Mouse (Mus musculus) MEL (cell line): ENCODE results near the gene Pcgf2. TPM values are rescaled to one million over a fixed set of nuclear protein-coding genes. Genes with fewer than 3 reads are reported as not detected.

Experiments used
- DNase-seq: peaks from one replicate; pipeline ENCODE4 v3.0.0; 2011; ENCODE audit warnings: low read depth, low spot score
- H3K27ac ChIP-seq: 2 replicates; pipeline ENCODE4 v1.5.1; 2012; ENCODE audit warnings: low read depth, mild to moderate bottlenecking, control low read depth, low read length, moderate library complexity; ENCODE audit not compliant: control insufficient read depth
- H3K27me3 ChIP-seq, 2 experiments: fragments of 150-350 bp in 1 of 2; sonication (generic) in 1 of 2; 2 replicates each; pipeline ENCODE4 v1.6.1; 2012; ENCODE audit warnings: low read length in 2 of 2, mild to moderate bottlenecking in 2 of 2, improper control_type of control experiment in 1 of 2, moderate library complexity in 1 of 2; ENCODE audit not compliant: insufficient read depth in 2 of 2, control insufficient read depth in 1 of 2
- H3K36me3 ChIP-seq, 2 experiments: 2 replicates each; pipeline ENCODE4 v1.6.1; 2012 to 2014; ENCODE audit warnings: low read length in 2 of 2, improper control_type of control experiment in 1 of 2, inconsistent platforms in 1 of 2, mild to moderate bottlenecking in 1 of 2; ENCODE audit not compliant: insufficient read depth in 2 of 2, control insufficient read depth in 1 of 2
- H3K4me1 ChIP-seq, 2 experiments: fragments of 150-350 bp in 1 of 2; sonication (generic) in 1 of 2; 2 replicates each; pipeline ENCODE4 v1.6.1; 2012; ENCODE audit warnings: low read length in 2 of 2, improper control_type of control experiment in 1 of 2, mild to moderate bottlenecking in 1 of 2; ENCODE audit not compliant: insufficient read depth in 2 of 2, control insufficient read depth in 1 of 2
- H3K4me3 ChIP-seq, 2 experiments: fragments of 150-350 bp in 1 of 2; sonication (generic) in 1 of 2; 2 replicates each; pipeline ENCODE4 v1.5.1; 2012; ENCODE audit warnings: low read depth in 2 of 2, low read length in 2 of 2, mild to moderate bottlenecking in 2 of 2, moderate library complexity in 2 of 2, control low read depth in 1 of 2, improper control_type of control experiment in 1 of 2; ENCODE audit not compliant: control insufficient read depth in 1 of 2, insufficient read depth in 1 of 2
- H3K79me2 ChIP-seq: 2 replicates; pipeline ENCODE4 v1.6.1; 2012; ENCODE audit warnings: mild to moderate bottlenecking, low read length, moderate library complexity; ENCODE audit not compliant: control insufficient read depth, poor library complexity, insufficient read depth
- H3K9ac ChIP-seq: 2 replicates; pipeline ENCODE4 v1.6.1; 2012; ENCODE audit warnings: low read depth, mild to moderate bottlenecking, control low read depth, low read length, moderate library complexity; ENCODE audit not compliant: control insufficient read depth, poor library complexity, severe bottlenecking
- H3K9me3 ChIP-seq: fragments of 150-350 bp; sonication (generic); replicated peaks from 2 replicates; pipeline ENCODE4 v1.6.1; 2012; ENCODE audit warnings: mild to moderate bottlenecking, low read length, improper control_type of control experiment, moderate library complexity; ENCODE audit not compliant: insufficient read depth
- BHLHE40 ChIP-seq: IDR thresholded peaks from 2 replicates; pipeline ENCODE4 v1.6.1; 2012; ENCODE audit warnings: low read depth, mild to moderate bottlenecking, inconsistent platforms, low read length, improper control_type of control experiment, borderline replicate concordance
- CTCF ChIP-seq, 3 experiments: IDR thresholded peaks in 2 of 3; conservative IDR thresholded peaks in 1 of 3; 2 replicates each; pipeline ENCODE4 v1.5.1; 2011 to 2012; ENCODE audit warnings: low read length in 3 of 3, low read depth in 2 of 3, mild to moderate bottlenecking in 2 of 3, improper control_type of control experiment in 1 of 3, inconsistent platforms in 1 of 3, mixed read lengths in 1 of 3, moderate library complexity in 1 of 3; ENCODE audit not compliant: control insufficient read depth in 1 of 3, insufficient read depth in 1 of 3, poor library complexity in 1 of 3, severe bottlenecking in 1 of 3
- EP300 ChIP-seq, 2 experiments: IDR thresholded peaks; 2 replicates each; pipeline ENCODE4 v1.6.1; 2011; ENCODE audit warnings: improper control_type of control experiment in 2 of 2, low read length in 2 of 2, low read depth in 1 of 2, mild to moderate bottlenecking in 1 of 2
- ETS1 ChIP-seq: IDR thresholded peaks from 2 replicates; pipeline ENCODE4 v1.6.1; 2012; ENCODE audit warnings: low read depth, mild to moderate bottlenecking, inconsistent platforms, low read length, improper control_type of control experiment, moderate library complexity
- JUND ChIP-seq: IDR thresholded peaks from 2 replicates; pipeline ENCODE4 v1.6.1; 2011; ENCODE audit warnings: low read depth, mild to moderate bottlenecking, improper control_type of control experiment, low read length
- MAFK ChIP-seq: IDR thresholded peaks from 2 replicates; pipeline ENCODE4 v1.6.1; 2011; ENCODE audit warnings: low read depth, mild to moderate bottlenecking, low read length, improper control_type of control experiment, borderline replicate concordance
- MAZ ChIP-seq: IDR thresholded peaks from 2 replicates; pipeline ENCODE4 v1.6.1; 2012; ENCODE audit warnings: low read depth, mild to moderate bottlenecking, inconsistent platforms, low read length, improper control_type of control experiment
- MEF2A ChIP-seq: IDR thresholded peaks from 2 replicates; pipeline ENCODE4 v1.6.1; 2014; ENCODE audit warnings: low read depth, mild to moderate bottlenecking, inconsistent platforms, low read length, improper control_type of control experiment; ENCODE audit not compliant: poor library complexity, insufficient replicate concordance, severe bottlenecking; ENCODE audit errors: extremely low read depth
- MYC ChIP-seq: IDR thresholded peaks from 2 replicates; pipeline ENCODE4 v1.6.1; 2011; ENCODE audit warnings: low read depth, mild to moderate bottlenecking, low read length, improper control_type of control experiment, moderate library complexity
- POLR2A ChIP-seq, 2 experiments: IDR thresholded peaks; 2 replicates each; pipeline ENCODE4 v1.6.1; 2011 to 2012; ENCODE audit warnings: low read length in 2 of 2, mild to moderate bottlenecking in 2 of 2, control low read depth in 1 of 2, improper control_type of control experiment in 1 of 2, low read depth in 1 of 2, moderate library complexity in 1 of 2; ENCODE audit not compliant: control insufficient read depth in 1 of 2, insufficient read depth in 1 of 2, poor library complexity in 1 of 2
- POLR2AphosphoS2 ChIP-seq: IDR thresholded peaks from 2 replicates; pipeline ENCODE4 v1.6.1; 2011; ENCODE audit warnings: low read length, improper control_type of control experiment
- RAD21 ChIP-seq: IDR thresholded peaks from 2 replicates; pipeline ENCODE4 v1.6.1; 2011; ENCODE audit warnings: mild to moderate bottlenecking, low read depth, low read length, improper control_type of control experiment
- RCOR1 ChIP-seq: IDR thresholded peaks from 2 replicates; pipeline ENCODE4 v1.6.1; 2012; ENCODE audit warnings: low read depth, mild to moderate bottlenecking, inconsistent platforms, low read length, improper control_type of control experiment
- SIN3A ChIP-seq: IDR thresholded peaks from 2 replicates; pipeline ENCODE4 v1.6.1; 2012; ENCODE audit warnings: low read length, improper control_type of control experiment, inconsistent platforms
- SMC3 ChIP-seq: IDR thresholded peaks from 2 replicates; pipeline ENCODE4 v1.6.1; 2011; ENCODE audit warnings: low read depth, low read length, improper control_type of control experiment
- TAL1 ChIP-seq: IDR thresholded peaks from 2 replicates; pipeline ENCODE4 v1.6.1; 2012; ENCODE audit warnings: mild to moderate bottlenecking, inconsistent platforms, low read length, moderate library complexity, mixed read lengths
- TBP ChIP-seq: IDR thresholded peaks from 2 replicates; pipeline ENCODE4 v1.8.0; 2011; ENCODE audit warnings: low read depth, low read length, improper control_type of control experiment
- USF1 ChIP-seq: IDR thresholded peaks from 2 replicates; pipeline ENCODE4 v1.6.1; 2014; ENCODE audit warnings: low read depth, mild to moderate bottlenecking, inconsistent platforms, low read length, improper control_type of control experiment, moderate library complexity
- ZC3H11A ChIP-seq: IDR thresholded peaks from 2 replicates; pipeline ENCODE4 v1.6.1; 2012; ENCODE audit warnings: low read depth, mild to moderate bottlenecking, inconsistent platforms, low read length, improper control_type of control experiment
- ZKSCAN1 ChIP-seq: IDR thresholded peaks from 2 replicates; pipeline ENCODE4 v1.6.1; 2012; ENCODE audit warnings: low read depth, mild to moderate bottlenecking, inconsistent platforms, low read length, improper control_type of control experiment, moderate library complexity
- polyA plus RNA-seq, 2 experiments: library from polyadenylated mRNA; stranded (reverse) in 1 of 2; unstranded in 1 of 2; fragments of >175 nt in 1 of 2; fragments of >200 nt in 1 of 2; gene quantifications; 2 replicates each; pipeline versions ENCODE4 v1.2.1 to v1.2.4; 2012; ENCODE audit warnings: low replicate concordance in 2 of 2, low read depth in 1 of 2; ENCODE audit not compliant: insufficient read length in 2 of 2, insufficient read depth in 1 of 2, missing spikeins in 1 of 2
- total RNA-seq: library from RNA; depleted of rRNA; stranded (reverse); fragments of 300-350 nt; gene quantifications from 2 replicates; pipeline ENCODE4 v1.2.3, GENCODE M21; 2012; rRNA removed

The Pcgf2 gene
- total and polyA plus RNA-seq, 3 experiments = 12.3 to 38.7 TPM; not detected in 1

DNA sequence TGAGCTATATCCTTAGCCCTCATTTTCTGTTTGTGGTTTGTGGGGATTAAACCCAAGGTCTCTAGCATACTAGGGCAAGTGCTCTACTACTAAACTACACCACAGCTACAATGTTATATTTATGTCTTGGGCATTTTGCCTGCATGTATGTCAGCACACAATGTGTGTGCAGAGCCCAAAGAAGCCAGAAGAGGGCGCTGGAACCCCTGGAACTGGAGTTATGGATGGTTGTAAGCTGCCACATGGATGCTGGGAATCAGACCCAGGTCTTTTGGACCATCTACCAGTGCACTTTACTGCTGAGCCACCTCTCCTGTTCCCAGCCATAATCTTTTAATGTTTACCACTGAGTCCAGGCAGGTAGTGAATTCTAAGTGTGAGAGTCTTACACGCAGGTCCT lies 57.6 kb downstream of the Pcgf2 start:
- no peak overlapping the region for H3K27ac ChIP-seq
- no peaks in the 10 kb centered on the region for H3K4me1 ChIP-seq
- H3K36me3 ChIP-seq = no peaks in the 10 kb centered on the region
- DNase-seq = peak; percentile 54
- no peak for TF ChIP-seq ZKSCAN1
- TF ChIP-seq CTCF (IDR thresholded peaks at IDR 0.05 in 2 of 3, conservative IDR thresholded peaks at IDR 0.05 in 1 of 3; ENCODE audit: control insufficient read depth in 1 of 3, insufficient read depth in 1 of 3, low read depth in 2 of 3, low read length in 3 of 3, poor library complexity in 1 of 3, severe bottlenecking in 1 of 3) = peak; percentile 61 to 68 (median 63)
- TF ChIP-seq RAD21 = peak; percentile 36
- H3K9ac ChIP-seq = no peak overlapping the region
- H3K4me3 ChIP-seq = no peak overlapping the region
- no peaks in the 10 kb centered on the region; a peak in 1 of 4 replicates for H3K27me3 ChIP-seq
- H3K79me2 ChIP-seq = no peaks in the 10 kb centered on the region
- no peaks in the 10 kb centered on the region for H3K9me3 ChIP-seq

DNA sequence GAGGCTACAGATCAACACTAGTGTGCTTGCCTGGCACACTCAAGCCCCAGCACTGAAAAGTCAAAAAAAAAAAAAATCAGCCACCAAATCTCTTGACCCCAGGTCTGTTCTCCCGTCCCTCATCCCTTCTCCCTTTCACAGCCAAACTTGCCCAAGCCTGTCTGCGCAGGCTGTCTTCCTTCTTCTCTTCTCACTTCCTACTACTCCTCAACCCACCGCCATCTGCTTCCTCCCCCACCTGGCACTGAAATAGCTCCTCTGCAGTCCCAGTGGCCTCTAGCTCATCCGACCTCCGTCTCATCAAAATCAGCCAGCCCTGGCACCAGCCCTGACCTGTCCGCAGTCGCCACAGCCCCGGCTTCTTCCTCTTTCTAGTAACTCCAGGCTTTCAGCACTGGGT lies 58.6 kb downstream of the Pcgf2 start:
- DNase-seq = no peak
- no peaks in the 10 kb centered on the region for H3K79me2 ChIP-seq
- H3K36me3 ChIP-seq = no peaks in the 10 kb centered on the region
- no peak overlapping the region for H3K27ac ChIP-seq
- H3K4me1 ChIP-seq = no peaks in the 10 kb centered on the region
- no peak overlapping the region for H3K9ac ChIP-seq
- no peaks in the 10 kb centered on the region; a peak in 1 of 4 replicates for H3K27me3 ChIP-seq
- TF ChIP-seq ZC3H11A (no peak), TBP (no peak), RCOR1 (no peak), SIN3A (no peak), POLR2AphosphoS2 (no peak), SMC3 (no peak), TAL1 (no peak), MAFK (no peak), EP300 (IDR thresholded peaks at IDR 0.05; ENCODE audit: low read depth in 1 of 2, low read length in 2 of 2) (no peak), POLR2A (IDR thresholded peaks at IDR 0.05; ENCODE audit: control insufficient read depth in 1 of 2, insufficient read depth in 1 of 2, low read depth in 1 of 2, low read length in 2 of 2, poor library complexity in 1 of 2) (no peak), JUND (no peak), MAZ (no peak), BHLHE40 (no peak), ETS1 (no peak), MYC (no peak), MEF2A (no peak), RAD21 (no peak), USF1 (no peak)
- H3K9me3 ChIP-seq = no peaks in the 10 kb centered on the region
- H3K4me3 ChIP-seq = no peak overlapping the region

Other genes with a start within 250 kb of the Pcgf2 start
- not detected in 2 replicates for gene 4933428G20Rik, start 200.2 kb downstream of the Pcgf2 start, total RNA-seq
- gene 4933428G20Rik, start 200.2 kb downstream of the Pcgf2 start, polyA plus RNA-seq = under 1 TPM in 1 of 2 experiments, not detected in 1; 0.15 TPM
- 0.03 and 0.04 TPM in 2 replicates for gene Srcin1, start 124.3 kb downstream of the Pcgf2 start, total RNA-seq
- under 1 TPM in 1 of 2 experiments, not detected in 1; 0.10 TPM for gene Srcin1, start 124.3 kb downstream of the Pcgf2 start, polyA plus RNA-seq
- gene Epop, start 70.8 kb downstream of the Pcgf2 start, total RNA-seq = not detected in 2 replicates
- gene Epop, start 70.8 kb downstream of the Pcgf2 start, polyA plus RNA-seq = not detected
- 15.1 and 17.2 TPM in 2 replicates for gene Mllt6, start 37.1 kb downstream of the Pcgf2 start, total RNA-seq
- 10 to 100 TPM in 1 of 2 experiments, not detected in 1; 17.6 TPM for gene Mllt6, start 37.1 kb downstream of the Pcgf2 start, polyA plus RNA-seq
- 1.5 and 1.7 TPM in 2 replicates for gene Cisd3, start 14.7 kb downstream of the Pcgf2 start, total RNA-seq
- gene Cisd3, start 14.7 kb downstream of the Pcgf2 start, polyA plus RNA-seq = 1 to 10 TPM in 1 of 2 experiments, not detected in 1; 6.1 TPM
- gene Psmb3, start 2.9 kb upstream of the Pcgf2 start, total RNA-seq = 914 and 1,101 TPM in 2 replicates
- gene Psmb3, start 2.9 kb upstream of the Pcgf2 start, polyA plus RNA-seq = 100 to 1,000 TPM in 1 of 2 experiments, not detected in 1; 648 TPM
- gene Pip4k2b, start 44.2 kb upstream of the Pcgf2 start, total RNA-seq = 34.7 and 40.2 TPM in 2 replicates
- 10 to 100 TPM; 43.4 to 57.3 TPM for gene Pip4k2b, start 44.2 kb upstream of the Pcgf2 start, polyA plus RNA-seq
- 18.1 and 20.8 TPM in 2 replicates for gene Cwc25, start 66.1 kb upstream of the Pcgf2 start, total RNA-seq
- 10 to 100 TPM in 1 of 2 experiments, not detected in 1; 16.7 TPM for gene Cwc25, start 66.1 kb upstream of the Pcgf2 start, polyA plus RNA-seq
- gene 1700001P01Rik, start 75.4 kb upstream of the Pcgf2 start, total RNA-seq = 0.69 TPM in 2 replicates
- under 1 TPM in 1 of 2 experiments, not detected in 1; 0.43 TPM for gene 1700001P01Rik, start 75.4 kb upstream of the Pcgf2 start, polyA plus RNA-seq
- 1,922 and 2,072 TPM in 2 replicates for gene Rpl23, start 81.9 kb upstream of the Pcgf2 start, total RNA-seq
- gene Rpl23, start 81.9 kb upstream of the Pcgf2 start, polyA plus RNA-seq = 100 to 1,000 TPM in 1 of 2 experiments, not detected in 1; 921 TPM
- gene Lasp1, start 98.5 kb upstream of the Pcgf2 start, total RNA-seq = 13.3 and 15.2 TPM in 2 replicates
- gene Lasp1, start 98.5 kb upstream of the Pcgf2 start, polyA plus RNA-seq = 10 to 100 TPM in 1 of 2 experiments, not detected in 1; 38.7 TPM
- 0.29 TPM in 1 of 2 replicates, not detected in the other for gene B230217C12Rik, start 140.3 kb upstream of the Pcgf2 start, total RNA-seq
- gene B230217C12Rik, start 140.3 kb upstream of the Pcgf2 start, polyA plus RNA-seq = under 1 TPM in 1 of 2 experiments, not detected in 1; 0.81 TPM
- gene Fbxo47, start 183.7 kb upstream of the Pcgf2 start, total RNA-seq = 0.73 and 1.4 TPM in 2 replicates
- gene Fbxo47, start 183.7 kb upstream of the Pcgf2 start, polyA plus RNA-seq = 1 to 10 TPM in 1 of 2 experiments, not detected in 1; 1.2 TPM